19 mouse cellular contexts compared by ENCODE assay signal in the genomic region with DNA sequence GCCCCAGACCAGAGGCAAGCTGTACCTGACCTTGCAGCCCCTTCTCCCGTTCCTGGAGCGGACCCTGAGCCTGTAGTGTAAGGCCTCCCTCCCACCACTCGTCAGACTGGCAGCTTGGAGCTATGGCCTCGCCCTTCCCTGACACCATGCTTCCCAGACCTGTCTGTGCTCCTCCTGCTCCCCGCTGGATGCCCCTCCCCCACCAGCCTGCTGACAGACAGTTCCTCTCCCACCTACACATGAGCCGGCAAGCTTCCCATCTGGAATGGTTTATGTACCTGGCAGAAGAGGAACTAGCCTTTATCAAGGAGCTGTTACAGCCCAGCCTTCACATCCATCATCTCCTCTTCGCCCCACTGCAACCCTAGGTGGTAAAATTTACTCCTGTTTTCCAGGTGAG. TPM values are rescaled to one million over a fixed set of nuclear protein-coding genes. Genes with fewer than 3 reads are reported as not detected.
A peak's percentile ranks its signal among the peaks of the same experiment; 100 is the strongest.
DNase-seq lines count a peak whose midpoint lies in the region; ATAC-seq lines count a peak whose summit lies in the region.
"Had no signal": no experiment of that assay in that cellular context is flagged by ENCODE, and none has a peak within 500 bp of the region (broad histone marks: within the 10 kb centered on the region; RNA-seq: fewer than 3 reads in every experiment).

No protein-coding gene starts in this region.

- no peaks in the 10 kb centered on the region for H3K36me3 ChIP-seq in kidney, embryonic 14.5 days (ENCODE audit: control insufficient read depth, insufficient read depth, low read length)
- no peaks in the 10 kb centered on the region for H3K36me3 ChIP-seq in limb, embryonic 12.5 days
- H3K36me3 ChIP-seq in midbrain, embryonic 16.5 days (ENCODE audit: control insufficient read depth, insufficient read depth, low read length), result no peaks in the 10 kb centered on the region
- H3K36me3 ChIP-seq in forebrain, embryonic 12.5 days (replicated peaks), result no peaks in the 10 kb centered on the region
- H3K36me3 ChIP-seq: hindbrain, embryonic 15.5 days; midbrain, embryonic 13.5 days had no signal

- no peaks in the 10 kb centered on the region for H3K9me3 ChIP-seq in kidney, embryonic 14.5 days (ENCODE audit: control insufficient read depth, low read length)
- H3K9me3 ChIP-seq in limb, embryonic 12.5 days, result no peaks in the 10 kb centered on the region
- no peaks in the 10 kb centered on the region for H3K9me3 ChIP-seq in midbrain, embryonic 16.5 days (replicated peaks; ENCODE audit: control insufficient read depth, low read length, poor library complexity, severe bottlenecking)
- H3K9me3 ChIP-seq in forebrain, embryonic 12.5 days, result no peaks in the 10 kb centered on the region
- H3K9me3 ChIP-seq: hindbrain, embryonic 15.5 days; midbrain, embryonic 13.5 days had no signal

- H3K27ac ChIP-seq in kidney, embryonic 14.5 days (ENCODE audit: low read depth, low read length), result no peak overlapping the region
- peak overlapping the region; percentile 29; the same call in 1 of the 2 replicates for H3K27ac ChIP-seq in limb, embryonic 12.5 days
- no peak overlapping the region for H3K27ac ChIP-seq in midbrain, embryonic 16.5 days (ENCODE audit: low read length)
- H3K27ac ChIP-seq in forebrain, embryonic 12.5 days, result no peak overlapping the region
- H3K27ac ChIP-seq: gastrocnemius, adult 2 months; heart, adult 2 months; hindbrain, embryonic 15.5 days; kidney, postnatal 0 days; midbrain, embryonic 13.5 days had no signal

- no peak overlapping the region for H3K4me3 ChIP-seq in kidney, embryonic 14.5 days (ENCODE audit: low read length)
- H3K4me3 ChIP-seq in limb, embryonic 12.5 days (replicated peaks), result no peak overlapping the region
- no peak overlapping the region for H3K4me3 ChIP-seq in midbrain, embryonic 16.5 days (ENCODE audit: low read depth, low read length)
- no peak overlapping the region for H3K4me3 ChIP-seq in forebrain, embryonic 12.5 days (replicated peaks)
- H3K4me3 ChIP-seq: gastrocnemius, adult 2 months; heart, adult 2 months; hindbrain, embryonic 15.5 days; midbrain, embryonic 13.5 days had no signal

- ATAC-seq in kidney, embryonic 14.5 days (ENCODE audit: low FRiP score, low TSS enrichment), result peak; percentile 21; the same call in 1 of the 2 replicates
- no peak for ATAC-seq in limb, embryonic 12.5 days (ENCODE audit: insufficient number of reproducible peaks, insufficient read depth, low FRiP score, low TSS enrichment, low read depth)
- no peak for ATAC-seq in midbrain, embryonic 16.5 days
- no peak; the same call in 1 of the 2 replicates for ATAC-seq in forebrain, embryonic 12.5 days (ENCODE audit: low FRiP score)
- ATAC-seq: intestine, embryonic 16.5 days; lung, postnatal 0 days had no signal

- DNase-seq in embryo, embryonic 10.5 days (ENCODE audit: low spot score), result peak; percentile 37
- DNase-seq in embryo, embryonic 10 days (ENCODE audit: low spot score), result no peak
- DNase-seq in kidney, adult 9 months, result no peak
- DNase-seq in ES-CJ7 (ENCODE audit: low read depth, low spot score), result peak; percentile 61
- DNase-seq: adrenal gland, postnatal 36 days; cerebellum, adult 2 months; gastrocnemius, adult 2 months; heart, postnatal 10 days; thymus, postnatal 36 days had no signal

- 20% methylated on average over 7 of the region's 7 CpGs for WGBS in kidney, embryonic 14.5 days
- WGBS in limb, embryonic 12.5 days, result 15% methylated on average over 7 of the region's 7 CpGs
- WGBS in midbrain, embryonic 16.5 days, result 45% methylated on average over 7 of the region's 7 CpGs
- whole genome bisulfite sequencing in forebrain, embryonic 12.5 days, result 44% methylated on average over 7 of the region's 7 CpGs

- no peak overlapping the region for H3K9ac ChIP-seq in kidney, embryonic 14.5 days (ENCODE audit: low read depth, low read length)
- no peak overlapping the region for H3K9ac ChIP-seq in limb, embryonic 12.5 days (replicated peaks)
- H3K9ac ChIP-seq in midbrain, embryonic 16.5 days (ENCODE audit: low read depth, low read length), result no peak overlapping the region
- no peak overlapping the region for H3K9ac ChIP-seq in forebrain, embryonic 12.5 days
- H3K9ac ChIP-seq: hindbrain, embryonic 15.5 days; midbrain, embryonic 13.5 days had no signal

- H3K4me1 ChIP-seq in kidney, embryonic 14.5 days (ENCODE audit: control insufficient read depth, insufficient read depth, low read length), result no peaks in the 10 kb centered on the region; the same call in 1 of the 2 replicates
- H3K4me1 ChIP-seq in limb, embryonic 12.5 days (replicated peaks), result peaks cover 21% of the 10 kb centered on the region
- H3K4me1 ChIP-seq in midbrain, embryonic 16.5 days (ENCODE audit: control insufficient read depth, insufficient read depth, low read length), result no peaks in the 10 kb centered on the region
- peaks cover 11% of the 10 kb centered on the region; the same call in 1 of the 2 replicates for H3K4me1 ChIP-seq in forebrain, embryonic 12.5 days
- H3K4me1 ChIP-seq: hindbrain, embryonic 15.5 days had no signal

- H3K27me3 ChIP-seq in kidney, embryonic 14.5 days (ENCODE audit: control insufficient read depth, insufficient read depth, low read length), result peaks cover 17% of the 10 kb centered on the region
- H3K27me3 ChIP-seq in limb, embryonic 12.5 days, result peaks cover 49% of the 10 kb centered on the region
- peaks cover 22% of the 10 kb centered on the region for H3K27me3 ChIP-seq in midbrain, embryonic 16.5 days (ENCODE audit: control insufficient read depth, insufficient read depth, low read depth, low read length)
- H3K27me3 ChIP-seq in forebrain, embryonic 12.5 days, result peaks cover 46% of the 10 kb centered on the region

- H3K4me2 ChIP-seq in kidney, embryonic 14.5 days (replicated peaks; ENCODE audit: low read depth, low read length), result no peak overlapping the region
- no peak overlapping the region for H3K4me2 ChIP-seq in limb, embryonic 12.5 days
- no peak overlapping the region for H3K4me2 ChIP-seq in midbrain, embryonic 16.5 days (ENCODE audit: low read length)
- no peak overlapping the region for H3K4me2 ChIP-seq in forebrain, embryonic 12.5 days
- H3K4me2 ChIP-seq: hindbrain, embryonic 15.5 days; midbrain, embryonic 13.5 days had no signal

RNA-seq across cellular contexts. Expression of gene Wnt11, which starts 6.0 kb away (rescaled TPM):
- polyA plus RNA-seq in kidney, embryonic 14.5 days (2014; fragmentation: Nextera tagmentation; extraction: Ambion mirVana), result 41.6 and 45.3 TPM in 2 replicates
- 44.4 and 67.0 TPM in 2 replicates for polyA plus RNA-seq in limb, embryonic 12.5 days (2016; fragmentation: Nextera tagmentation; extraction: Ambion mirVana)
- 1.0 and 1.2 TPM in 2 replicates for polyA plus RNA-seq in midbrain, embryonic 16.5 days (2015; fragmentation: Nextera tagmentation; extraction: Ambion mirVana)
- 1.7 and 2.6 TPM in 2 replicates for polyA plus RNA-seq in forebrain, embryonic 12.5 days (2016; fragmentation: Nextera tagmentation; extraction: Ambion mirVana)

Comparison
In these comparisons a context has a peak if more than half of its experiments do, and no peak if none do; other contexts are left out.
1. DNase-seq: peak in embryo, embryonic 10.5 days (single experiment) and ES-CJ7 (single experiment); none in embryo, embryonic 10 days (single experiment) and kidney, adult 9 months (single experiment).
2. RNA of gene Wnt11, which starts 6.0 kb away (polyA plus RNA-seq): 41.6 to 45.3 TPM in kidney, embryonic 14.5 days and 44.4 to 67.0 TPM in limb, embryonic 12.5 days; 1.7 to 2.6 TPM in forebrain, embryonic 12.5 days and 1.0 to 1.2 TPM in midbrain, embryonic 16.5 days; every median in the first group is over 10 times any median in the second.